Mouse (Mus musculus) limb, embryonic 13.5 days (tissue): ENCODE results near the gene Myh3. TPM values are rescaled to one million over a fixed set of nuclear protein-coding genes. Genes with fewer than 3 reads are reported as not detected.

Source experiments
- ATAC-seq: fragments of 200-750 bp; cut with Nextera tagmentation; 2 replicates; pipeline ENCODE4 v1.8.0; 2017; ENCODE audit warnings: low read depth, moderate number of reproducible peaks, moderate TSS enrichment; ENCODE audit not compliant: low FRiP score
- H3K27ac ChIP-seq: fragments of 300-500 bp; sonication (generic); 2 replicates; pipeline ENCODE4 v1.5.1; 2015; ENCODE audit warnings: inconsistent platforms, mild to moderate bottlenecking, moderate library complexity
- H3K27me3 ChIP-seq: fragments of 300-500 bp; sonication (generic); 2 replicates; pipeline ENCODE4 v1.6.1; 2015; ENCODE audit warnings: mild to moderate bottlenecking, inconsistent platforms
- H3K36me3 ChIP-seq: fragments of 300-500 bp; sonication (generic); 2 replicates; pipeline ENCODE4 v1.6.1; 2015; ENCODE audit warnings: inconsistent platforms, mild to moderate bottlenecking, moderate library complexity
- H3K4me1 ChIP-seq: fragments of 300-500 bp; sonication (generic); 2 replicates; pipeline ENCODE4 v1.6.1; 2015; ENCODE audit warnings: inconsistent platforms
- H3K4me2 ChIP-seq: fragments of 300-500 bp; sonication (generic); replicated peaks from 2 replicates; pipeline ENCODE4 v1.6.1; 2015; ENCODE audit warnings: inconsistent platforms, mild to moderate bottlenecking, moderate library complexity
- H3K4me3 ChIP-seq: fragments of 300-500 bp; sonication (generic); 2 replicates; pipeline ENCODE4 v1.5.1; 2015; ENCODE audit warnings: moderate library complexity, mild to moderate bottlenecking, inconsistent platforms
- H3K9ac ChIP-seq: fragments of 300-500 bp; sonication (generic); 2 replicates; pipeline ENCODE4 v1.6.1; 2015; ENCODE audit warnings: mild to moderate bottlenecking, inconsistent platforms
- H3K9me3 ChIP-seq: fragments of 300-500 bp; sonication (generic); 2 replicates; pipeline ENCODE4 v1.6.1; 2016; ENCODE audit warnings: inconsistent platforms
- WGBS: fragments of 180-500 bp; shearing (Covaris S2); methylation state at CpG from one replicate; pipeline ENCODE4 v1.1.7; 2015; 5-methylcytosine and 5-hydroxymethylcytosine counted together
- polyA plus RNA-seq: library from polyadenylated mRNA; unstranded; fragments of >200 nt; fragmentation: Nextera tagmentation; extraction: Ambion mirVana; gene quantifications from 2 replicates; pipeline ENCODE4 v1.2.1, GENCODE M21; 2015

The Myh3 gene
- polyA plus RNA-seq, result 85.0 and 101 TPM in 2 replicates

DNA sequence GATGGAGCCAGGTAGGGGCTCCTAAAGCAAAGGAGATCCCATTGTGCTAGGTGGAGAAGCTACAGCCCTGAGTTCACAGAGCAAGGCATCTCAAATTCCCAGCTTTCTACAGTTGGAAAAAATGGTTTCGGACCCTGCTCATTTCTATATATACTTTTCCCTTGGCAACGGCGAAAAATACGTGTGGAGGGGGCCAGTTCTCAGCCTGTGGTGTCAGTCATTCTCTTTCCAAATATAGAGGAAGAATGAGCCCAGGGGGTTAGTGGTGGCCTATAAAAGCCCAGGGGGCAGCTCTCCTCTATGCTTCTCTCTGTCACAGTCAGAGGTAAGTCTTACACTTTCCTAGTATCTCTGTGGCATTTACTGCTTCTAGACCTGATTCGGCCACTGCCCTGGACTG, at the start of gene Myh3:
TSS of gene Myh3 (plus strand) at position 301 of the 400 bp plus-strand sequence.
- H3K9ac ChIP-seq, result no peak within 1 kb of the TSS
- no peaks in the 10 kb centered on the region; the same call in 1 of the 2 replicates for H3K4me1 ChIP-seq
- no peak within 1 kb of the TSS for H3K4me2 ChIP-seq
- no peak within 1 kb of the TSS for H3K4me3 ChIP-seq
- H3K9me3 ChIP-seq, result no peaks in the 10 kb centered on the region
- 81% methylated on average over 5 of the region's 5 CpGs for WGBS
- ATAC-seq, result no peak
- no peaks in the 10 kb centered on the region for H3K36me3 ChIP-seq
- H3K27ac ChIP-seq, result no peak within 1 kb of the TSS
- H3K27me3 ChIP-seq, result peaks cover 6% of the 10 kb centered on the region

DNA sequence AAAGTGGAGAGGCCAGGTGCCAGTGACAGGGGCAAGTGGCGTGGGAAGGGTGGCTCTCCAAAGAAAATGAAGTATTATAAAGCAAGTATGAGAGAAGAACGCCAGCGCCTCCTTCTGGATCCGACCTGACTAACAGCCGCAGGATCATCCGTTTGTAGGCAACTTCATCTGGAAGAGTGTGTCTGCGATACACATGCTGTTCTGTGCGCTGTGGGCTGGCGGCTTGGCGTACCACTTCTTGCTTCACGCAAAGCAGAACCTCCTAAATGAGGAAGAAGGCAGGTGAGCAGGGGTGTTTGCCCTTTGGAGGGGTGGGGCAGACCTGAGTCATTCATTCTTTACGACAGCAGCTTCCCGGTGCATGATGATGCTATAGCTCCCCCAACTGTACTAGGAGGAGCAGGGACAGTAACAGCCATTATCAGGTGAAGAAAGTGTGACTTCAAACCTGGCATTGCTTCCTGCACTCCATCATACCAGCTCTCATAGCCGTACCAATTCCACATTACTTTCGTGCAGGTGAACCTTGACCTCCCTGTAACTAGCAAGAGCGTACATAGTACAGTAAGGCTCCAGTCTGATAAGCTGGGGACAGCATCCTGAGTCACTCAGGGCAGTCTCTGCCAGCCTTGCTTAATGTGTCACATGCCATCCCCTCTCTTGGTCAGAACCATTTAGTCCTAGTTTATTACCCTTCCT, 47.0 kb upstream of the Myh3 start:
- H3K4me2 ChIP-seq, result no peak overlapping the region
- no peak overlapping the region for H3K4me3 ChIP-seq
- ATAC-seq, result no peak
- 54% methylated on average over 16 of the region's 16 CpGs for WGBS
- no peak overlapping the region for H3K27ac ChIP-seq
- no peaks in the 10 kb centered on the region for H3K27me3 ChIP-seq
- H3K9ac ChIP-seq, result no peak overlapping the region
- H3K36me3 ChIP-seq, result no peaks in the 10 kb centered on the region
- no peaks in the 10 kb centered on the region for H3K4me1 ChIP-seq
- H3K9me3 ChIP-seq, result no peaks in the 10 kb centered on the region

DNA sequence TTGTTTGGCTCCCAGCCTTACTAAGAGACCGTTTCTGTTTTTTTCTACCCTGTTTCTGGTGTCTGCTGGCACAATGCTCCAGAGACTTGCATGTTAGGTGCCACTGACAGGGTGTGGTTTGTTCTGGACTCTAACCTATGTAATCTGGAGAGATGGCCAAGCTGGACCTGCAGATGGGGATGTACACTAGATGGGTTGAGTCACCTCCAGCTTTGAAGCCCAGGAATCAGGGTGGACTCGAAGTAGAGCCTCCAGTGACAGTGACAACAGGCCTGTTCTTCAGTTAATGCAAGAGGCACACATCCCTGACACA, 46.5 kb upstream of the Myh3 start:
- Histone ChIP-seq H3K4me1 (no peaks in the 10 kb centered on the region), H3K27me3 (no peaks in the 10 kb centered on the region), H3K27ac (no peak overlapping the region), H3K9me3 (no peaks in the 10 kb centered on the region), H3K9ac (no peak overlapping the region), H3K36me3 (no peaks in the 10 kb centered on the region), H3K4me2 (no peak overlapping the region), H3K4me3 (no peak overlapping the region)
- no peak for ATAC-seq
- 60% methylated on average over 2 of the region's 2 CpGs for WGBS

DNA sequence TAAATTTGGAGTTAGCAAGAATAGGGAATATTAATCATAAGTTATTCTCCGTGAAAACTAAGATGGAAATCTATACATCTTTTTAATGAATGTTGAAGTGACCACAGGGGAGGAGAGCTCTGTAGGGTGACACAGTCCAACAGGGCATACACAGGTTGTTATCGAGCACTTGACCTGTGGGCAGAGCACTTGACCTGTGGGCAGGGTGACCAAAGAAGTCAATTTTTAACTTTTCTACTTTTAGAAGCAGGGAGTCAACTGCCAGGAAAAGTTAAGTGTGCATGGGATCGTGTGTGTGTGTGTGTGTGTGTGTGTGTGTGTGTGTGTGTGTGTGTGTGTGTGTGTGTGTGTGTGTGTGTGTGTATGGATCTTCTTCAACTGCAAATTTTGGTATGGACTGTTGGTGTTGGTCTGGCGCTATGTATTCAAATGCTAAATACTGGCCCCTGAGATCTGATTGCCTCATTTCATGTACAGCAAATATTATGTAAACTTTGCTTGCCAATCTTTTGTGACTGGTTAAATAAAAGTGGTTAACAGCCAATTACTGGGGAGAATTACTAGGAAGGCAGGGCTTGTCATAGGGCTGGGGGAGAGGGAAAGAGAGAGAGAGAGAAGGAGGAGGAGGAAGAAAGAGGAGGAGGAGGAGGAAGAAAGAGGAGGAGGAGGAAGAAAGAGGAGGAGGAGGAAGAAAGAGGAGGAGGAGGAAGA, 43.2 kb upstream of the Myh3 start:
- Histone ChIP-seq H3K4me1 (no peaks in the 10 kb centered on the region), H3K27me3 (no peaks in the 10 kb centered on the region), H3K9ac (no peak overlapping the region), H3K27ac (no peak overlapping the region), H3K4me3 (no peak overlapping the region), H3K4me2 (no peak overlapping the region), H3K36me3 (peaks cover 29% of the 10 kb centered on the region), H3K9me3 (no peaks in the 10 kb centered on the region)
- WGBS, result 83% methylated on average over 4 of the region's 4 CpGs
- ATAC-seq, result no peak

DNA sequence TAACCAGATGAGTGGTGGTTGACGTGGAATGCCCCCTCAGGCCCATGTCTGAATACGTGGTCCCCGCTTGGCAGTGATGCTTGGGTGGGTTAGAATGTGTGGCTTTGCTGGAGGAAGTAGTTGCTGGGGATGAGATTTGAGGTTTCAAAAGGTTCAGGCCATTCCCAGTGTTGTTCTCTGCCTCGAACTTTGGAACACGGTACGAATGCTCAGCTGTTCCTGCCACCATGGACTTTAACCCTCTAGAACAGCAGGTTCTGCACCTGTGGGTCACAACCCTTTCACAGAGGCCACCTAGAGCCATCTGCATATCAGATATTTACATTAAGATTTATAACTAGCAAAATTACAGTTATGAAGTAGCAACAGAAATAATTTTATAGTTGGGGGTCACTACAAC, 41.9 kb upstream of the Myh3 start:
- Histone ChIP-seq H3K9ac (no peak overlapping the region), H3K27ac (no peak overlapping the region), H3K4me2 (no peak overlapping the region), H3K27me3 (no peaks in the 10 kb centered on the region), H3K9me3 (no peaks in the 10 kb centered on the region), H3K4me3 (no peak overlapping the region), H3K36me3 (peaks cover 42% of the 10 kb centered on the region), H3K4me1 (no peaks in the 10 kb centered on the region)
- ATAC-seq, result no peak
- WGBS, result 89% methylated on average over 6 of the region's 6 CpGs

DNA sequence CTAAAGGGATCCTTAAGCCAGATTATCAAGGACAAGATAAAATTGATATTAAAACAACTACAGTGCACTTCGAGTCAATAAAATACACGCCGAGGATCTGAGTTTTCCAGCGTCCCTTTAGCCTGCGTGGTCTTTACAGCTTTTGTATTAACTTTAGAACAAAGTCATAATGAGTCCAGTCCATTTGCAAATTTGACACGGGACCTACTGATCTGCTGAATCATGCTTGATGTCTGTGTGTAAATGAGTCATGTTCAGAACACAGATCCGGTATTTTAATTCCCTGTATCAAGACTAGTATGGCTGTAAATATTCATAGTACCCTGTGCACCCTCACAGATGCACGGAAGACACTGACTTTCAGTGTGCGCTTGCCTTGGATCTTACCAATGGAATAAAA, 41.2 kb upstream of the Myh3 start:
- Histone ChIP-seq H3K36me3 (peaks cover 48% of the 10 kb centered on the region), H3K27ac (no peak overlapping the region), H3K27me3 (no peaks in the 10 kb centered on the region), H3K4me3 (no peak overlapping the region), H3K9me3 (no peaks in the 10 kb centered on the region), H3K4me1 (no peaks in the 10 kb centered on the region), H3K4me2 (no peak overlapping the region), H3K9ac (no peak overlapping the region)
- ATAC-seq, result no peak
- WGBS, result 95% methylated on average over 9 of the region's 9 CpGs

DNA sequence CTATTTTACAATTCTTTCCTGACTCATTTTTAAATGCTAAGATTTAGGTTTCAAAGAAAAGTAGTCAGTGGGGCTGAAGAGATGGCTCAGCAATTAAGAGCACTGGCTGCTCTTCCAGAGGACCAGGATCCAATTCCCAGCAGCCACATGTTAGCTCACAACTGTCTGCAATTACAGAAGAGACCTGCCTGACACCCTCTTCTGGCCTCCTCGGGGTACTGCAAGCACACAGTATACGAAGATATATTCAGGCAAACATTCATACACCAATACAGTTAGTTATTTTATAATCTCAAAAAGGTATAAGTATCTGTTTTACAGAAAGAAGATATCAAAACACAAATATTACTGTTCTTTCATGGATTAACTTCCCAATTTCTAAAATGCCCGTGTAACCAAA, 38.3 kb upstream of the Myh3 start:
- WGBS, result 95% methylated on average over 3 of the region's 3 CpGs
- no peak for ATAC-seq
- Histone ChIP-seq H3K4me1 (no peaks in the 10 kb centered on the region), H3K9ac (no peak overlapping the region), H3K4me3 (no peak overlapping the region), H3K4me2 (no peak overlapping the region), H3K9me3 (no peaks in the 10 kb centered on the region), H3K27me3 (no peaks in the 10 kb centered on the region), H3K36me3 (peaks cover 53% of the 10 kb centered on the region), H3K27ac (no peak overlapping the region)

DNA sequence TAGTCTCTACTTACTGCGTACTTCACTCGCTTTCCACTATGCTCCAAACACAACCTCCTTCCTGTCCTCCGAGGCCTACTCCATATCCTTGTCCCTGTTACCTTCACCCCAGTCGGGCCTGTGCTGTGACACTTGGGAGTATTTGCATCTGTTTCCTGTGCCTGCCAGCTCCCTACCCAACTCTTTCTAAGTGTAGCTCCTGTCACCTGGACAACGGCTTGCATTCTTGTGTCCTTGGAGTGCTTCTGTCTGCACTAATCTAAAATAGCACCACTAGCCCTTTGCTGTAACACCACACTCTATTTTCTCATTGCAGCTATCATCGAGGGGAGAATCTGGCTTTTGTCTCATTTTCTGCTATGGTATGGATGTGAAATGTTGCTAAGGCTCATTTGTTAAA, 37.6 kb upstream of the Myh3 start:
- Histone ChIP-seq H3K27me3 (no peaks in the 10 kb centered on the region), H3K9me3 (no peaks in the 10 kb centered on the region), H3K9ac (no peak overlapping the region), H3K4me2 (no peak overlapping the region), H3K36me3 (peaks cover 59% of the 10 kb centered on the region), H3K27ac (no peak overlapping the region), H3K4me3 (no peak overlapping the region), H3K4me1 (no peaks in the 10 kb centered on the region)
- ATAC-seq, result no peak
- WGBS, result 97% methylated on average over 6 of the region's 6 CpGs

DNA sequence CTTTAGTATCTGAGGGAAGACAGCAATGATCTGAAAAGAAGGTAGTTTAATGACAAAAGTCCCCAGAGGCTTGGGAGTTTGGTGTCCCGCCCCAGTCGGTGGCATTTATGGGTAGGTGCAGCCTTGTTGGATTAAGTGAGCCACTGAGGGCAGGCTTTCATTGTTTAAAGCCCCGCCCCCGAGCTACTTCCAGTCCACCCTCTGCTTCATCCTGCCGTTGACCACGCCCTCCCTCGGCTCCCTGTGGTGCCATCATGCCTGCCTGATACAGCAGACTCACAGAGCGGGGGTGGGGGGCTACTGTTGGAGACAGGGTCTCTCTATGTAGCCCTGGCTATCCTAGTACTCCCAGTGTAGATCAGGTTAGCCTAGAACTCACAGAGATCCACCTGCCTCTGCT, 35.1 kb upstream of the Myh3 start:
- Histone ChIP-seq H3K4me2 (no peak overlapping the region), H3K27ac (no peak overlapping the region), H3K4me3 (no peak overlapping the region), H3K9me3 (no peaks in the 10 kb centered on the region), H3K9ac (no peak overlapping the region), H3K4me1 (no peaks in the 10 kb centered on the region), H3K27me3 (no peaks in the 10 kb centered on the region), H3K36me3 (peaks cover 56% of the 10 kb centered on the region)
- WGBS, result 51% methylated on average over 8 of the region's 8 CpGs
- no peak for ATAC-seq

DNA sequence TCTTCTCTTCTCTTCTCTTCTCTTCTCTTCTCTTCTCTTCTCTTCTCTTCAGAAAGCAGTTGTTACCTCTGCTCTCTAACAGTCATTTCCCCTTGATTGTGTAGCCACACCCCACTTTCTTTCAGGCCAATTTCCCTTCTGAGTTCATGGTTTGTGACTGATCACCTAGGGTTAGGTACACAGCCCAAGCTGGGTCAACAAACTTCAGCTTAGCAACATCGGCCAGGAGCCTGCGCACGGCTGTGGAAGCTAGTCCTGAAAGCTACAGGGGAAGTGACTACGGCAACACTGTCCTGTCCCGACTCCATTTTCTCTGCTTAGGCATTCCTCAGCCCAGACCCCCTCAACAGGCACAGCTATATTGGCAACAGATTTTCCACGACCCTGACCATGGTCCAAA, 33.1 kb upstream of the Myh3 start:
- Histone ChIP-seq H3K27ac (no peak overlapping the region), H3K9ac (no peak overlapping the region), H3K4me3 (no peak overlapping the region), H3K9me3 (no peaks in the 10 kb centered on the region), H3K4me1 (no peaks in the 10 kb centered on the region), H3K27me3 (no peaks in the 10 kb centered on the region), H3K36me3 (peaks cover 48% of the 10 kb centered on the region), H3K4me2 (no peak overlapping the region)
- no peak for ATAC-seq
- WGBS, result 84% methylated on average over 6 of the region's 6 CpGs

DNA sequence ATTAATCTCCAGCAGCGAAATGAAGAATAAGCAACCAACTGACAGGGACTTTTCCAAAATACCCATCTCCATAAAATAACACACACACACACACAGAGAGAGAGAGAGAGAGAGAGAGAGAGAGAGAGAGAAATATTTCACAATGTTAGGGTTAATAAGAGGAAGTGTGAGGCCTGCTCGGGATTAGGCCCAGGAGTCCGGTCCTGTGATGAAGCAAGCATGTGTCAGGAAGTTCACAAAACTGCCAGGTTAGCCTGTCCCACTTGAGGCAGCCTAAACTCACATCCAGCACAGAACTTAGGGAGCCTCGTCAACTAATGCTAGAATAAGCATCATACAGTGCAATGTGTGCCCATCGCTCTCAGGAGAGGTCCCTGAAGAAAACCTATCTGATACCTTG, 30.9 kb upstream of the Myh3 start:
- peaks cover 5% of the 10 kb centered on the region; the same call in 1 of the 2 replicates for H3K4me1 ChIP-seq
- no peak for ATAC-seq
- H3K9ac ChIP-seq, result no peak overlapping the region
- H3K9me3 ChIP-seq, result no peaks in the 10 kb centered on the region
- H3K4me2 ChIP-seq, result no peak overlapping the region
- WGBS, result 90% methylated on average over 5 of the region's 5 CpGs
- peaks cover 30% of the 10 kb centered on the region for H3K36me3 ChIP-seq
- no peak overlapping the region for H3K27ac ChIP-seq
- no peak overlapping the region for H3K4me3 ChIP-seq
- H3K27me3 ChIP-seq, result no peaks in the 10 kb centered on the region

DNA sequence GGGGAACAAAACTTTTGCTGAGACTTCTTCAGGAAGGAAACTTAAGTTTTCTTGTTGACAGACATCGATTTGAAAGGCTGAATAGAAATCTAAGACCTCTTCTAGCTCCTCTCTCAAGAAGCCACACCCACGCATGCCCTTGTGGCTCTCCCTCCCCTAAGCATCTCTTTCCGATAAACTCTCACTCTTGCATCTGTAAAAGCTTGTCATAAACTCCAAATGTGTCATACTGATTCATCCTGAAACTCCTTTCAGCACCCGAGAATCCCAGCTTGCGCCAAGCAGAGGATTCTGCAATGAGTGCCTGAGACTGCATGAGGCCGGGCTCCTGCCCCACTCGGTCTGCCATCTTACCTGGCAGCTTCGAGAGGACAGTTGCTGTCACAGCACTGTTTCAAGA, 29.6 kb upstream of the Myh3 start:
- H3K4me2 ChIP-seq, result no peak overlapping the region
- H3K36me3 ChIP-seq, result peaks cover 30% of the 10 kb centered on the region
- WGBS, result 90% methylated on average over 8 of the region's 8 CpGs
- ATAC-seq, result no peak
- H3K4me1 ChIP-seq, result peaks cover 10% of the 10 kb centered on the region
- H3K4me3 ChIP-seq, result no peak overlapping the region
- no peaks in the 10 kb centered on the region for H3K27me3 ChIP-seq
- no peaks in the 10 kb centered on the region for H3K9me3 ChIP-seq
- H3K27ac ChIP-seq, result no peak overlapping the region
- H3K9ac ChIP-seq, result no peak overlapping the region

DNA sequence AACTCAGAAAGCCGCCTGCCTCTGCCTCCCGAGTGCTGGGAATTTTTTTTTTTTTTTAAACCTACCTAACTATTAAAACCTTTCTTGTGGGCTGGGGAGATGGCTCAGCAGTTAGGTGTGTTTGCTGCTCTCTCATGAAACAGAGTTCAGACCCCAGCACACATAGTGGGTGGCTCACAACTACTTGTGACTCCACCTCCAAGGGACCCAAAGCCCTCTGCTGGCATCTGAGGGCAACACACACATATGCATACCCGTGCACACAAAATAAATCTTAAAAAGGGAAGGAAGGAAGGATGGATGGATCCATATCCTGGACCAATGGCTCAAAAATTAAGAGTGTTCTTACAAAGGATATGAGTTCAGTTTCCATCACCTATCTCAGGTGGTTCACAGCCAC, 28.8 kb upstream of the Myh3 start:
- Histone ChIP-seq H3K27ac (no peak overlapping the region), H3K36me3 (peaks cover 28% of the 10 kb centered on the region), H3K27me3 (no peaks in the 10 kb centered on the region), H3K4me2 (no peak overlapping the region), H3K4me1 (peaks cover 17% of the 10 kb centered on the region), H3K4me3 (no peak overlapping the region), H3K9ac (no peak overlapping the region), H3K9me3 (no peaks in the 10 kb centered on the region)
- ATAC-seq, result no peak
- 90% methylated on average over 3 of the region's 3 CpGs for WGBS
